Mouse (Mus musculus) cerebellum, adult 2 months (tissue): ENCODE data around the gene Lmx1b.

ENCODE experiments used
- CTCF ChIP-seq: fragments of 200-500 bp; IDR thresholded peaks from 2 replicates; pipeline ENCODE4 v1.5.1; 2011; ENCODE audit warnings: low read depth, mild to moderate bottlenecking, control low read depth, low read length, moderate library complexity, borderline replicate concordance; ENCODE audit not compliant: insufficient read depth
- POLR2A ChIP-seq: fragments of 200-500 bp; IDR thresholded peaks from 2 replicates; pipeline ENCODE4 v1.6.1; 2011; ENCODE audit warnings: low read length, control low read depth, borderline replicate concordance; ENCODE audit not compliant: insufficient read depth

DNA sequence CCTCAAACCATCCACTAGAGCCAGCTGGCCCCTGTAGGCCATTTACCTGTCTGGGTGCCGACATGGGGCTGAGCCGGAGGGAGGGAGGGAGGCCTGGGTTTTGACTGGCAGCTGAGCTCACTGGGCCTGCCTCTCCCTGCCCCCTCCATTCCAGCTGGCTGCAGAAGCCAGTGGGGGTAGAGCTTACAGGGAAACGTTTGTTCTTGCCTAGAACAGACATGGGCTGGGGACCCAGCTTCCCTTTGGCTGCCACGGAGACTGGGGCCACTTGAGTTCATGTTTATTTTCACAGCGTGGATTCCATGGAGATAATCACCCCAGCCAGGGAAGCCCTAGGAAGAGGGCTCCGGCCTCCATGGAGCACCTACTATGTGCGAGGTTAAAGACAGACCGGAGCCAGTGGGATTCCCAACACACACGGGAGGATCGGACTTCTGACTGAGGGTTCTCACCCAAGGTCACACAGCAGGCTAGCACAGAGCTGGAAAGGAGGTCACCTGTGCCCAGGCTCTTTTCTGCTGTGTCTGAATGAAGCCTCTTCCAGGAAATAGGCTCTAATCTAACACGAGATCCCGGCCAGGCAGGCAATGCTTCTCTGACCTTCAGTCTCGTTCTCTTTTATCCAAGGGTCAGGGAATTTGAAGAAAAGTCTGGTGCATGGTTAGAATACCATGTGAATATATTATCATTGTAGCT, 25.2 kb upstream of the Lmx1b start:
- TF ChIP-seq CTCF (no peak), POLR2A (no peak)
